In the genomic region with DNA sequence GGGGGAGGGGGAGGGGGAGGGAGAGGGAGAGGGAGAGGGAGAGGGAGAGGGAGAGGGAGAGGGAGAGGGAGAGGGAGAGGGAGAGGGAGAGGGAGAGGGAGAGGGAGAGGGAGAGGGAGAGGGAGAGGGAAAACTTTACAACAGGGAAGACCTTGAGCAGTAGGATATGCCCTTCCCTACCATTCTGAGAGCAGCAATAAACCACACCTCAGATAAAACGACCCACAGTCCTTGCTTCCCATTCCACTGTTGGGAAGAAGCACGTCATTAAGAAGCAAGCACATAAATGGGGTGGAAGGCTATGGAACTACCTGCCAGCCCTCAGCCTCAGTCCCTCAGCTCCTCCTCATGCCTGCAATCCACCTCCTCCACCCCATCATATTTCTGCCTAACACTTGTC, we compare ENCODE assay signal across 4 mouse cellular contexts. TPM values are rescaled to one million over a fixed set of nuclear protein-coding genes. Genes with fewer than 3 reads are reported as not detected.
"Had no signal": no experiment of that assay in that cellular context is flagged by ENCODE, and none has a peak within 500 bp of the region (broad histone marks: within the 10 kb centered on the region; RNA-seq: fewer than 3 reads in every experiment).

No protein-coding gene starts in this region.

RNA-seq across cellular contexts. Expression of a gene that starts 4.8 kb away (rescaled TPM):
- polyA plus RNA-seq: heart, embryonic 11.5 days; heart, embryonic 14.5 days; heart, embryonic 15.5 days; heart, postnatal 0 days had no signal
